Mouse (Mus musculus): ENCODE measurements around the gene Tbc1d1. TPM values are rescaled to one million over a fixed set of nuclear protein-coding genes. Genes with fewer than 3 reads are reported as not detected.

The Tbc1d1 gene
- polyA plus RNA-seq, 1 experiment from 2014 or later: 28.9 TPM

- H3K9me3 ChIP-seq: no peaks in the 10 kb centered on the region
- no peak overlapping the region for H3K4me3 ChIP-seq (replicated peaks)
- no peaks in the 10 kb centered on the region for H3K27me3 ChIP-seq (replicated peaks)
- H3K4me2 ChIP-seq: no peak overlapping the region
- WGBS: 54% methylated on average over 9 of the region's 9 CpGs
- H3K27ac ChIP-seq: no peak overlapping the region
- peaks cover 19% of the 10 kb centered on the region for H3K4me1 ChIP-seq
- no peak overlapping the region for H3K9ac ChIP-seq
- H3K36me3 ChIP-seq: no peaks in the 10 kb centered on the region
- ATAC-seq (ENCODE audit: insufficient read depth, low FRiP score, low read depth): no peak
Measured at GRCm38 (mm10) chr5:64242795-64243455, 86.8 kb downstream of the Tbc1d1 start.

GRCm38 (mm10) chr5:64243666-64244065 is 87.6 kb downstream of the Tbc1d1 start:
- Histone ChIP-seq H3K4me3 (replicated peaks) (no peak overlapping the region), H3K27ac (no peak overlapping the region), H3K27me3 (replicated peaks) (no peaks in the 10 kb centered on the region), H3K9me3 (no peaks in the 10 kb centered on the region), H3K4me2 (no peak overlapping the region), H3K4me1 (peaks cover 19% of the 10 kb centered on the region), H3K9ac (no peak overlapping the region), H3K36me3 (no peaks in the 10 kb centered on the region)
- 32% methylated on average over 6 of the region's 6 CpGs for WGBS
- no peak for ATAC-seq (ENCODE audit: insufficient read depth, low FRiP score, low read depth)

GRCm38 (mm10) chr5:64244283-64244682 is 88.2 kb downstream of the Tbc1d1 start:
- Histone ChIP-seq H3K4me3 (replicated peaks) (no peak overlapping the region), H3K4me2 (no peak overlapping the region), H3K27me3 (replicated peaks) (no peaks in the 10 kb centered on the region), H3K9ac (no peak overlapping the region), H3K9me3 (no peaks in the 10 kb centered on the region), H3K4me1 (peaks cover 19% of the 10 kb centered on the region), H3K36me3 (no peaks in the 10 kb centered on the region), H3K27ac (peak overlapping the region; percentile 0; the same call in 1 of the 2 replicates)
- 29% methylated on average over 3 of the region's 3 CpGs for WGBS
- ATAC-seq (ENCODE audit: insufficient read depth, low FRiP score, low read depth): peak; percentile 61; the same call in 1 of the 2 replicates

- no peaks in the 10 kb centered on the region for H3K27me3 ChIP-seq (replicated peaks)
- H3K9ac ChIP-seq: no peak overlapping the region
- H3K4me3 ChIP-seq (replicated peaks): no peak overlapping the region
- peak overlapping the region; percentile 0; the same call in 1 of the 2 replicates for H3K27ac ChIP-seq
- no peaks in the 10 kb centered on the region for H3K9me3 ChIP-seq
- ATAC-seq (ENCODE audit: insufficient read depth, low FRiP score, low read depth): 0 out of 2 replicates have a peak, but pooled peaks have one; percentile 7
- no peak overlapping the region for H3K4me2 ChIP-seq
- WGBS: 58% methylated on average over 5 of the region's 5 CpGs
- H3K4me1 ChIP-seq: peaks cover 19% of the 10 kb centered on the region
- no peaks in the 10 kb centered on the region for H3K36me3 ChIP-seq
Measured at GRCm38 (mm10) chr5:64244745-64245144, 88.6 kb downstream of the Tbc1d1 start.

- Histone ChIP-seq H3K9ac (no peak overlapping the region), H3K4me3 (replicated peaks) (no peak overlapping the region), H3K4me2 (no peak overlapping the region), H3K27ac (no peak overlapping the region), H3K27me3 (replicated peaks) (no peaks in the 10 kb centered on the region), H3K4me1 (peaks cover 7% of the 10 kb centered on the region; the same call in 1 of the 2 replicates), H3K9me3 (no peaks in the 10 kb centered on the region), H3K36me3 (no peaks in the 10 kb centered on the region)
- peak; percentile 60; the same call in 1 of the 2 replicates for ATAC-seq (ENCODE audit: insufficient read depth, low FRiP score, low read depth)
- 60% methylated on average over 5 of the region's 5 CpGs for WGBS
Measured at GRCm38 (mm10) chr5:64251435-64251834, 95.3 kb downstream of the Tbc1d1 start.

GRCm38 (mm10) chr5:64254278-64254677 is 98.2 kb downstream of the Tbc1d1 start:
- no peak overlapping the region for H3K27ac ChIP-seq
- H3K4me1 ChIP-seq: peaks cover 7% of the 10 kb centered on the region; the same call in 1 of the 2 replicates
- H3K36me3 ChIP-seq: 0 out of 2 replicates have a peak, but pooled peaks cover 8% of the 10 kb centered on the region
- no peaks in the 10 kb centered on the region for H3K27me3 ChIP-seq (replicated peaks)
- no peak for ATAC-seq (ENCODE audit: insufficient read depth, low FRiP score, low read depth)
- no peaks in the 10 kb centered on the region for H3K9me3 ChIP-seq
- WGBS: 62% methylated on average over 3 of the region's 3 CpGs
- no peak overlapping the region for H3K4me3 ChIP-seq (replicated peaks)
- H3K9ac ChIP-seq: no peak overlapping the region
- no peak overlapping the region for H3K4me2 ChIP-seq

- no peak overlapping the region for H3K9ac ChIP-seq
- WGBS: 69% methylated on average over 6 of the region's 6 CpGs
- ATAC-seq (ENCODE audit: insufficient read depth, low FRiP score, low read depth): no peak
- H3K36me3 ChIP-seq: 0 out of 2 replicates have a peak, but pooled peaks cover 8% of the 10 kb centered on the region
- H3K27me3 ChIP-seq (replicated peaks): no peaks in the 10 kb centered on the region
- no peak overlapping the region for H3K4me3 ChIP-seq (replicated peaks)
- no peak overlapping the region for H3K27ac ChIP-seq
- no peak overlapping the region for H3K4me2 ChIP-seq
- H3K9me3 ChIP-seq: no peaks in the 10 kb centered on the region
- H3K4me1 ChIP-seq: peaks cover 7% of the 10 kb centered on the region; the same call in 1 of the 2 replicates
Measured at GRCm38 (mm10) chr5:64254988-64255387, 98.9 kb downstream of the Tbc1d1 start.

GRCm38 (mm10) chr5:64263348-64263747 is 107.2 kb downstream of the Tbc1d1 start:
- Histone ChIP-seq H3K27ac (no peak overlapping the region), H3K9me3 (no peaks in the 10 kb centered on the region), H3K9ac (no peak overlapping the region), H3K36me3 (no peaks in the 10 kb centered on the region), H3K27me3 (replicated peaks) (no peaks in the 10 kb centered on the region), H3K4me1 (no peaks in the 10 kb centered on the region), H3K4me2 (no peak overlapping the region), H3K4me3 (replicated peaks) (no peak overlapping the region)
- 85% methylated on average over 11 of the region's 11 CpGs for WGBS
- ATAC-seq (ENCODE audit: insufficient read depth, low FRiP score, low read depth): no peak

- Histone ChIP-seq H3K9me3 (no peaks in the 10 kb centered on the region), H3K9ac (no peak overlapping the region), H3K4me1 (no peaks in the 10 kb centered on the region), H3K4me2 (no peak overlapping the region), H3K27me3 (replicated peaks) (no peaks in the 10 kb centered on the region), H3K27ac (no peak overlapping the region), H3K36me3 (no peaks in the 10 kb centered on the region), H3K4me3 (replicated peaks) (no peak overlapping the region)
- no peak for ATAC-seq (ENCODE audit: insufficient read depth, low FRiP score, low read depth)
- WGBS: 64% methylated on average over 13 of the region's 13 CpGs
Measured at GRCm38 (mm10) chr5:64263898-64264478, 107.9 kb downstream of the Tbc1d1 start.

- 20% methylated on average over 3 of the region's 3 CpGs for WGBS
Measured at GRCm38 (mm10) chr5:64265145-64265544, 109.0 kb downstream of the Tbc1d1 start.

GRCm38 (mm10) chr5:64265906-64266305 is 109.8 kb downstream of the Tbc1d1 start:
- 84% methylated on average over 3 of the region's 3 CpGs for WGBS
- Histone ChIP-seq H3K4me1 (0 out of 2 replicates have a peak, but pooled peaks cover 3% of the 10 kb centered on the region), H3K4me3 (replicated peaks) (no peak overlapping the region), H3K9me3 (no peaks in the 10 kb centered on the region), H3K36me3 (no peaks in the 10 kb centered on the region), H3K27me3 (replicated peaks) (no peaks in the 10 kb centered on the region), H3K9ac (no peak overlapping the region), H3K27ac (no peak overlapping the region), H3K4me2 (no peak overlapping the region)
- ATAC-seq (ENCODE audit: insufficient read depth, low FRiP score, low read depth): no peak

More at GRCm38 (mm10) chr5:64265145-64265544, 109.0 kb downstream of the Tbc1d1 start:
- H3K4me1 ChIP-seq: 0 out of 2 replicates have a peak, but pooled peaks cover under 1% of the 10 kb centered on the region
- H3K4me2 ChIP-seq: no peak overlapping the region
- H3K27ac ChIP-seq: no peak overlapping the region
- H3K36me3 ChIP-seq: no peaks in the 10 kb centered on the region
- H3K9ac ChIP-seq: no peak overlapping the region
- H3K27me3 ChIP-seq (replicated peaks): no peaks in the 10 kb centered on the region
- no peak for ATAC-seq (ENCODE audit: insufficient read depth, low FRiP score, low read depth)
- no peaks in the 10 kb centered on the region for H3K9me3 ChIP-seq
- H3K4me3 ChIP-seq (replicated peaks): no peak overlapping the region

GRCm38 (mm10) chr5:64266534-64266933 is 110.4 kb downstream of the Tbc1d1 start:
- no peak overlapping the region for H3K9ac ChIP-seq
- 78% methylated on average over 2 of the region's 2 CpGs for WGBS
- no peak overlapping the region for H3K4me3 ChIP-seq (replicated peaks)
- H3K9me3 ChIP-seq: no peaks in the 10 kb centered on the region
- H3K27me3 ChIP-seq (replicated peaks): no peaks in the 10 kb centered on the region
- H3K4me2 ChIP-seq: no peak overlapping the region
- no peak for ATAC-seq (ENCODE audit: insufficient read depth, low FRiP score, low read depth)
- H3K36me3 ChIP-seq: no peaks in the 10 kb centered on the region
- H3K27ac ChIP-seq: no peak overlapping the region
- 0 out of 2 replicates have a peak, but pooled peaks cover 3% of the 10 kb centered on the region for H3K4me1 ChIP-seq

Data from stomach, embryonic 15.5 days (tissue).